Mouse (Mus musculus) heart, adult 2 months (tissue): Measurements from ENCODE around the gene Syt11.

ENCODE experiments used
- CTCF ChIP-seq: fragments of 200-600 bp; IDR thresholded peaks from 2 replicates; pipeline ENCODE4 v1.8.1; 2022; ENCODE audit warnings: antibody characterized with exemption, mild to moderate bottlenecking, moderate library complexity
- EP300 ChIP-seq: fragments of 200-500 bp; IDR thresholded peaks from 2 replicates; pipeline ENCODE4 v1.6.1; 2011; ENCODE audit warnings: low read depth, low read length, control low read depth; ENCODE audit not compliant: insufficient read depth

DNA sequence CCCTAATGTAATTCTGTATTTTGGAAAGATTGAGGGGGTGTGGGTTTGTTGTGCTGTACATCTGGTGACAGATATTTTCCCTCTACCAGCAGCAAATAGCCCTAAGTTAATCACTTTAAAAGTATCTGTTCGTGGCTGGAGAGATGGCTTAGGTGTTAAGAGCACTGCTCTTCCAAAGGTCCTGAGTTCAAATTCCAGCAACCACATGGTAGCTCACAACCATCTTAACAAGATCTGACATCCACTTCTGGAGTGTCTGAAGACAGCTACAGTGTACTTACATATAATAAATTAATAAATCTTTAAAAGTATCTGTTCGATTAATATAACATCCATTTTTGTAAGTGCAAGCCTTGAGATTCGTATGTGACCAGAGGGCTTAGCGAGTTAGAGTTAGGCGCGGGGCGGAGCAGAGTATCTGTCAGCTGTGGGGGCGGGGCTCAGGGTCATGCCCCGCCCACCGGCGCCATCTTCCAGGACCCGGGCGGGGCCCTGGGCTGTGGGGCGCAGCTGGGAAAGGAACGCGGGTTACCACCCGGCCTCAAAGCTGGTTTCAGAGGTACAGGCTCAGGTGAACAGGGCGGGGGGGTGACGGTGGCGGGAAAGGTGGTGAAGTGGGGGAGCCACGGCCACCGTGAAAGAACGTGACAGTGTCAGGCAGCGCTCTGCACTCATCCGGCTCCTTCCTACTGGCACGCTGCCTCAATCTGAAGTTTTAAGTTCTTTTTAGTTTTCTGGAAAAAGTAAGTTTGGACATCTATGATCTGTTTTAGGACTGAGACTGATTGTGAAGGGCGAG, 58.4 kb downstream of the Syt11 start, which contains the start of gene Rit1:
- TF ChIP-seq CTCF (no peak), EP300 (peak; percentile 34; the same call in 1 of the 2 replicates)
